Mouse (Mus musculus) heart, embryonic 14.5 days (tissue): ENCODE data around the gene Sun1. TPM values are rescaled to one million over a fixed set of nuclear protein-coding genes. Genes with fewer than 3 reads are reported as not detected.

Experiments used
- ATAC-seq: fragments of 200-750 bp; cut with Nextera tagmentation; 2 replicates; pipeline ENCODE4 v1.8.0; 2017; ENCODE audit warnings: low read depth, moderate TSS enrichment; ENCODE audit not compliant: insufficient number of reproducible peaks, insufficient read depth, low FRiP score
- H3K27ac ChIP-seq, 2 experiments: fragments of 200-500 bp in 1 of 2; fragments of 300-500 bp in 1 of 2; sonication (generic) in 1 of 2; replicated peaks in 1 of 2; 2 replicates each; pipeline ENCODE4 v1.5.1; 2012 to 2014; ENCODE audit warnings: low read depth in 2 of 2, low read length in 2 of 2, control low read depth in 1 of 2, mild to moderate bottlenecking in 1 of 2, mixed read lengths in 1 of 2; ENCODE audit not compliant: control insufficient read depth in 1 of 2, insufficient read depth in 1 of 2
- H3K27me3 ChIP-seq: fragments of 300-500 bp; sonication (generic); 2 replicates; pipeline ENCODE4 v1.6.1; 2014; ENCODE audit warnings: mild to moderate bottlenecking, low read length, control low read depth; ENCODE audit not compliant: control insufficient read depth, insufficient read depth
- H3K36me3 ChIP-seq: fragments of 300-500 bp; sonication (generic); 2 replicates; pipeline ENCODE4 v1.6.1; 2014; ENCODE audit warnings: mild to moderate bottlenecking, control low read depth, low read length, mixed read lengths; ENCODE audit not compliant: control insufficient read depth, insufficient read depth
- H3K4me1 ChIP-seq, 2 experiments: fragments of 200-500 bp in 1 of 2; fragments of 300-500 bp in 1 of 2; sonication (generic) in 1 of 2; 2 replicates each; pipeline ENCODE4 v1.6.1; 2012 to 2014; ENCODE audit warnings: low read length in 2 of 2, control low read depth in 1 of 2, mixed read lengths in 1 of 2; ENCODE audit not compliant: control insufficient read depth in 2 of 2, insufficient read depth in 2 of 2
- H3K4me2 ChIP-seq: fragments of 300-500 bp; sonication (generic); 2 replicates; pipeline ENCODE4 v1.6.1; 2014; ENCODE audit warnings: mild to moderate bottlenecking, low read length
- H3K4me3 ChIP-seq, 2 experiments: fragments of 200-500 bp in 1 of 2; fragments of 300-500 bp in 1 of 2; sonication (generic) in 1 of 2; 2 replicates each; pipeline ENCODE4 v1.5.1; 2012 to 2014; ENCODE audit warnings: low read length in 2 of 2, mild to moderate bottlenecking in 2 of 2, control low read depth in 1 of 2, low read depth in 1 of 2, moderate library complexity in 1 of 2; ENCODE audit not compliant: control insufficient read depth in 1 of 2, insufficient read depth in 1 of 2
- H3K9ac ChIP-seq: fragments of 300-500 bp; sonication (generic); 2 replicates; pipeline ENCODE4 v1.6.1; 2014; ENCODE audit warnings: mild to moderate bottlenecking, low read length
- H3K9me3 ChIP-seq: fragments of 300-500 bp; sonication (generic); 2 replicates; pipeline ENCODE4 v1.6.1; 2016; ENCODE audit warnings: low read length, control low read depth; ENCODE audit not compliant: control insufficient read depth
- WGBS: fragments of 180-500 bp; shearing (Covaris S2); extraction: QIAGEN DNeasy Blood & Tissue Kit; methylation state at CpG from one replicate; pipeline ENCODE4 v1.1.7; 2014; 5-methylcytosine and 5-hydroxymethylcytosine counted together
- polyA plus RNA-seq: library from polyadenylated mRNA; unstranded; fragments of >200 nt; fragmentation: Nextera tagmentation; extraction: Ambion mirVana; gene quantifications from 2 replicates; pipeline ENCODE4 v1.2.1, GENCODE M21; 2014

Sun1 gene
- polyA plus RNA-seq, 1 experiment from 2014 or later: 41.4 TPM

GRCm38 (mm10) chr5:139208183-139208582, 7.7 kb downstream of the Sun1 start:
- no peak for ATAC-seq
- no peaks in the 10 kb centered on the region for H3K27me3 ChIP-seq
- H3K9ac ChIP-seq: no peak overlapping the region
- H3K9me3 ChIP-seq: no peaks in the 10 kb centered on the region
- no peak overlapping the region for H3K4me2 ChIP-seq
- H3K27ac ChIP-seq: no peak overlapping the region
- H3K4me3 ChIP-seq: no peak overlapping the region
- peaks cover 0 to 9% of the 10 kb centered on the region in 2 experiments; a peak in 1 of 4 replicates for H3K4me1 ChIP-seq
- peaks cover 26% of the 10 kb centered on the region; the same call in 1 of the 2 replicates for H3K36me3 ChIP-seq

GRCm38 (mm10) chr5:139208871-139209684, 8.6 kb downstream of the Sun1 start:
- H3K4me3 ChIP-seq: no peak overlapping the region
- H3K27ac ChIP-seq: no peak overlapping the region
- H3K9ac ChIP-seq: no peak overlapping the region
- H3K4me1 ChIP-seq: peaks cover 0 to 9% of the 10 kb centered on the region in 2 experiments; a peak in 1 of 4 replicates
- peaks cover 21% of the 10 kb centered on the region; the same call in 1 of the 2 replicates for H3K36me3 ChIP-seq
- ATAC-seq: no peak
- H3K27me3 ChIP-seq: no peaks in the 10 kb centered on the region
- no peaks in the 10 kb centered on the region for H3K9me3 ChIP-seq
- no peak overlapping the region for H3K4me2 ChIP-seq
- 86% methylated on average over 10 of the region's 10 CpGs for WGBS

- Histone ChIP-seq H3K4me1 (peaks cover 0 to 9% of the 10 kb centered on the region in 2 experiments; a peak in 1 of 4 replicates), H3K36me3 (peaks cover 21% of the 10 kb centered on the region; the same call in 1 of the 2 replicates), H3K27ac (no peak overlapping the region), H3K4me2 (no peak overlapping the region), H3K4me3 (no peak overlapping the region), H3K27me3 (no peaks in the 10 kb centered on the region), H3K9ac (no peak overlapping the region), H3K9me3 (no peaks in the 10 kb centered on the region)
- ATAC-seq: no peak
- 94% methylated on average over 7 of the region's 7 CpGs for WGBS
Measured at GRCm38 (mm10) chr5:139209685-139210026, 9.2 kb downstream of the Sun1 start.

- no peak overlapping the region for H3K4me2 ChIP-seq
- peaks cover 39% of the 10 kb centered on the region for H3K36me3 ChIP-seq
- ATAC-seq: peak; percentile 8; the same call in 1 of the 2 replicates
- no peaks in the 10 kb centered on the region for H3K9me3 ChIP-seq
- H3K27ac ChIP-seq: no peak overlapping the region
- H3K9ac ChIP-seq: no peak overlapping the region
- no peaks in the 10 kb centered on the region for H3K27me3 ChIP-seq
- no peak overlapping the region for H3K4me3 ChIP-seq
- H3K4me1 ChIP-seq: peaks cover 0 to 9% of the 10 kb centered on the region in 2 experiments; a peak in 1 of 4 replicates
- WGBS: 78% methylated on average over 11 of the region's 11 CpGs
Measured at GRCm38 (mm10) chr5:139211737-139212385, 11.4 kb downstream of the Sun1 start.

- Histone ChIP-seq H3K4me2 (no peak overlapping the region), H3K27ac (no peak overlapping the region), H3K9ac (no peak overlapping the region), H3K9me3 (no peaks in the 10 kb centered on the region), H3K36me3 (peaks cover 35% of the 10 kb centered on the region), H3K27me3 (no peaks in the 10 kb centered on the region), H3K4me3 (no peak overlapping the region), H3K4me1 (peaks cover 0 to 9% of the 10 kb centered on the region in 2 experiments; a peak in 1 of 4 replicates)
- no peak for ATAC-seq
Measured at GRCm38 (mm10) chr5:139214298-139214697, 13.9 kb downstream of the Sun1 start.

GRCm38 (mm10) chr5:139215184-139215583, 14.7 kb downstream of the Sun1 start:
- H3K9ac ChIP-seq: no peak overlapping the region
- WGBS: 95% methylated on average over 5 of the region's 5 CpGs
- peaks cover 37% of the 10 kb centered on the region for H3K36me3 ChIP-seq
- no peak overlapping the region for H3K4me3 ChIP-seq
- H3K4me2 ChIP-seq: no peak overlapping the region
- no peaks in the 10 kb centered on the region for H3K27me3 ChIP-seq
- peaks cover 0 to 9% of the 10 kb centered on the region in 2 experiments; a peak in 1 of 4 replicates for H3K4me1 ChIP-seq
- H3K27ac ChIP-seq: no peak overlapping the region
- ATAC-seq: no peak
- H3K9me3 ChIP-seq: no peaks in the 10 kb centered on the region

GRCm38 (mm10) chr5:139216121-139216520, 15.7 kb downstream of the Sun1 start:
- Histone ChIP-seq H3K4me1 (peaks cover 4 to 7% of the 10 kb centered on the region in 2 experiments; a peak in 1 of 4 replicates), H3K4me3 (no peak overlapping the region), H3K27ac (no peak overlapping the region), H3K9ac (no peak overlapping the region), H3K27me3 (no peaks in the 10 kb centered on the region), H3K4me2 (no peak overlapping the region), H3K36me3 (peaks cover 35% of the 10 kb centered on the region), H3K9me3 (no peaks in the 10 kb centered on the region)
- WGBS: 66% methylated on average over 2 of the region's 2 CpGs
- ATAC-seq: no peak
